Mouse (Mus musculus): ENCODE measurements around the gene Brap. TPM values are rescaled to one million over a fixed set of nuclear protein-coding genes. Genes with fewer than 3 reads are reported as not detected.
"Not testable (repeated sequence)": the region's sequence is repeated elsewhere in the genome, so short reads cannot be mapped to it uniquely, and the experiment has no call there.

The Brap gene
- polyA plus RNA-seq, 1 experiment: 41.5 TPM

DNA sequence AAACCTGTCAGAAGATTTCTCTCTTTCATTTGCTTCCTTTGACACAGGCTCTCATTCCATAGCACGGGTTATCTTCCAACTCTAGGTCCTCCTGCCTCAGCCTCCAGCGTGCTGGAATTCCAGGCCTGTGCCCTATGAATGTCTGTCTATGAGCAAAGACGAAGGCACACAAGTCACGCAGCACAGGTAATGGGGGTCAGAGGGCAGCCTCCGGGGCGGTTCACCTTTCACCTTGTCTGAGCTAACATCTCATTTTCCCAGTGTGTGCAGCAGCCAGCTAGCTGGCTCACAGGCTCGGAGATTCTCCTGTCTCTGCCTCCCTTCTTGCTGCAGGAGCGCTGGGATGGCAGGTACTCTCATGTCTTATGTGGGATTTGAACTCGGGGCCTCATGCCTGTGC lies 20.8 kb upstream of the Brap start:
- TF ChIP-seq CTCF (IDR thresholded peaks at IDR 0.05; ENCODE audit: borderline replicate concordance, extremely low read depth, insufficient read depth, insufficient read length): no peak
- TF ChIP-seq POLR2A (IDR thresholded peaks at IDR 0.05; ENCODE audit: borderline replicate concordance, extremely low read depth, insufficient read depth, insufficient read length, poor library complexity, severe bottlenecking): no peak

DNA sequence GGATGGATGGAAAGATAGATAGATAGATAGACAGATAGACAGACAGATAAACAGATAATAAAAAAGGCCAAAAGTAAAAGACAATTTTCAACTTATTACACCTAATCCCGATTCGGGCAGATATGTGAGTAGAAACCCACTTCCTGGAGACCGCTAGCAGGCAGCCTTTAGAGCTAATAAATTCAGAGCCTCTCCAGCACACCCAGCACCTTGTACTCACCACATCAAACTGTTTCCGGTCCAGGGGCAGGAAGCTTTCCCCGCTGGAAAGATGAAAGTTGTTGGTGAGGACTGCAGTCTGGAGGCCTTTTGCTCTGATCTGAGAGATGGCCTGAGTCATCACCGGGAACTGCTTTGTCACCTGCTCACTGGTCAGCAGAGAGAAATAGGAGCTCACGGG lies 11.2 kb upstream of the Brap start:
- TF ChIP-seq POLR2A (IDR thresholded peaks at IDR 0.05; ENCODE audit: borderline replicate concordance, extremely low read depth, insufficient read depth, insufficient read length, poor library complexity, severe bottlenecking) (no peak), CTCF (IDR thresholded peaks at IDR 0.05; ENCODE audit: borderline replicate concordance, extremely low read depth, insufficient read depth, insufficient read length) (no peak)
- no peak for DNase-seq (ENCODE audit: low read depth)

More for the DNA sequence above, 20.8 kb upstream of the Brap start:
- no peak for DNase-seq (ENCODE audit: low read depth)

DNA sequence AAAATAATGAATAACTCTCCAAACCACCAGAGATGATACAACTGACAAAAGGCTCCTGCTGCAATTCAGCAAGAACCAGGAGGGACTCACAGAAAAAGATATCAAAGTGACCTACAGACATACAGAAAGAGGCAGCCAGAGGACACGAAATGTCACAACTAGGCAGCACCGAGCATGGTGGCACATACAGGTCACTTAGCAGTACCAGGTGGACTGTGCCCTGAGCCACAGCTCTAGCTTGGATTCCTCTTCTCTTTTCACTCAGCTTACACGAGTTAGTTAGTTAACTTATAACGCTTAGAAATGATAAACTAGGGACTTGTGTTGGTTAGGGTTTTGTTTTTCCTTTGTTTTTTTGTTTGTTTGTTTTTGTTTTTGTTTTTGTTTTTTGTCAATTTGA lies 5.8 kb upstream of the Brap start:
- TF ChIP-seq CTCF (IDR thresholded peaks at IDR 0.05; ENCODE audit: borderline replicate concordance, extremely low read depth, insufficient read depth, insufficient read length) (no peak), POLR2A (IDR thresholded peaks at IDR 0.05; ENCODE audit: borderline replicate concordance, extremely low read depth, insufficient read depth, insufficient read length, poor library complexity, severe bottlenecking) (no peak)
- no peak for DNase-seq (ENCODE audit: low read depth)

DNA sequence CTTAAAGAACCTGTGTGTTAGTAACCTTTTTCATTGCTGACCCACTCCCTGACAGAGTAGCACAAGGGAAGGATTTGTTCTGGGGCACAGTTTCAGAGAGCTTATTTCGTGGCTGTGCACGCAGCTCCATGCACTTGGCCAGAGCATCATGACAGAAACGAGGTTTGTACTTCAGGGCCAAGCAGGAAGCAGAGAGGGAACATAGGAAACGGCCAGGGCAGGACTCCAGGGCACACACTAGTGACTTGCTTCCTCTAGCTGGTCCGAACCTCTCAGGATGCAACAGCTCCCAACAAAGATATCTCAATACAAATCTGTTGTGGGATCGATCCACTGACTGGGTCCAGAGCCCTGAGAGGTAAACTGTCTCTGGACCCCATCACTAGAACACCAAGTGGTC lies 3.5 kb upstream of the Brap start:
- DNase-seq (ENCODE audit: low read depth): not testable (repeated sequence)

DNA sequence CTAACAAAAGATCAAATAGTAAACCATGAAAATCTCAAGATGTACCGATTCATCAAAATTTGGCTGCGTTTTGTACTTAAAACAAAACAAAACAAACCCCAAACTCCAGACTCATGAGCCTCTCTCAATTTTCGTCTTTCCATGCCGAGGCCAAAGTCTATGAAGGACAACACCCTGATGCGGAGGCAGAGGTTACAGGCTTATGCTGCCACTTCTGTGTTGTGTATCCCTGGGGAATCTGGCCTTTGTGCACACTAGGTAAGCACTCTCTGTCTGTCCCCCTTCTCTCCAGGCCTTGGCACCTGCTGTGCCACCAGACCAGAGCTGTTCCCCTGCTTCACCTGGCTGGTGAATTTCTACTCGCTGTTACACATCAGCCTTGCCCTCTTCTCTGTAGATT lies 2.7 kb upstream of the Brap start:
- not testable (repeated sequence) for DNase-seq (ENCODE audit: low read depth)

DNA sequence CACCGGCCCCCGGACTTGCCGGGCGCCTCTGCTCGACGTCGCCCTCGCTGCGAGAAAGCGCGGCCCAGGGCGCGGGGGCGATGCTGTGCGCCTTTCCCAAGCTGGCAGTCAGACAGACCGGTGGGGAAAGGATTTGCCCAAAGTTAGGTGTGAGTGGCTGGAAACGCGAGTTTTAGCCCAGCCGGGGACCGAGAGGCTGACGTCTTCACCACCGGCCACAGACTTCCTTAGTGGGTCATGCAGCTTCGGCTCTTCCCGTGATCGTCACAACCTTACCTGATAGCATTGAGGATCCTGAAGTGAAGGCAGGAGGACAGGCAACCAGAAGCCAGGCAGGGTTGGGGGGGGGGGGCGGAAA lies 513 bp downstream of the Brap start:
- no peak for TF ChIP-seq CTCF (IDR thresholded peaks at IDR 0.05; ENCODE audit: borderline replicate concordance, extremely low read depth, insufficient read depth, insufficient read length)
- TF ChIP-seq POLR2A (IDR thresholded peaks at IDR 0.05; ENCODE audit: borderline replicate concordance, extremely low read depth, insufficient read depth, insufficient read length, poor library complexity, severe bottlenecking): no peak
- DNase-seq (ENCODE audit: low read depth): no peak

DNA sequence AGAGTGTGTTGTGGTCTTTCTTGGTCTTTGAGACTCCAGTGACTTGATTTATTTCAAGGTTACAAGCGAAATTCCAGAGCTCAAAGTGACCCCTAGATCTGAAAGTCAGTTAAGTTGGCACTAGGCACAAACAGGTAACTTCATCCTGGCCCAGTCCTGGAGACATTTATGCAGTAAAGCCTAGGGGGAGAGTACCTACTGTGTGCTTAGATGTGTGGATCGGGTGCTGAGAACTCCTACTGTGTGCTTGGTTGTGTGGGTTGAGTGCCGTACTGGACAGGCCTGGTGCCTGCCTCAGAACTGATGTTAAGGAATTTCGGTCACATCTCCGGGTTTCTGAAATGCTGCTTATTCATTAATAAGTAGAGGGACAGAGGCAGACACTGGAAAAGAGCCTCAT lies 1.1 kb downstream of the Brap start:
- TF ChIP-seq CTCF (IDR thresholded peaks at IDR 0.05; ENCODE audit: borderline replicate concordance, extremely low read depth, insufficient read depth, insufficient read length) (no peak), POLR2A (IDR thresholded peaks at IDR 0.05; ENCODE audit: borderline replicate concordance, extremely low read depth, insufficient read depth, insufficient read length, poor library complexity, severe bottlenecking) (no peak)
- no peak for DNase-seq (ENCODE audit: low read depth)

DNA sequence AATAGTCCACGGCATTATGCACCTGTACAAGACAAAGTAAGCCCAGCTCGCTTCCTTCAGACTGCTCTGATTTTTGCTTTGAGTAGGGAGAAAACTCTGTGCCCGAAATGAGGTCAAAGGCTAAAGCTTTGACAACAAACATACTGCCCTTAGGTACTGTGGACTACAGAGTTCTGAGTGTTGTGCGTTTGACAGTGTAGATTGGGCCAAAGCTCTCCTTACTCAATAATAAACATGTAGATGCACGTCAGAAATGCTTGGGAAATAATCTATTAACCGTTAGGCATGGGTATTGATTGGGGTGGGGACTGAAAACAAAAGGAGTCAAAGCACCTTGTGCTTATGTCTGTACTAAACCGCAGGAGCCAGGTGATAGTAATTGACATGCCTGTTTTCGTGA lies 3.1 kb downstream of the Brap start:
- TF ChIP-seq CTCF (IDR thresholded peaks at IDR 0.05; ENCODE audit: borderline replicate concordance, extremely low read depth, insufficient read depth, insufficient read length) (no peak), POLR2A (IDR thresholded peaks at IDR 0.05; ENCODE audit: borderline replicate concordance, extremely low read depth, insufficient read depth, insufficient read length, poor library complexity, severe bottlenecking) (no peak)
- no peak for DNase-seq (ENCODE audit: low read depth)

DNA sequence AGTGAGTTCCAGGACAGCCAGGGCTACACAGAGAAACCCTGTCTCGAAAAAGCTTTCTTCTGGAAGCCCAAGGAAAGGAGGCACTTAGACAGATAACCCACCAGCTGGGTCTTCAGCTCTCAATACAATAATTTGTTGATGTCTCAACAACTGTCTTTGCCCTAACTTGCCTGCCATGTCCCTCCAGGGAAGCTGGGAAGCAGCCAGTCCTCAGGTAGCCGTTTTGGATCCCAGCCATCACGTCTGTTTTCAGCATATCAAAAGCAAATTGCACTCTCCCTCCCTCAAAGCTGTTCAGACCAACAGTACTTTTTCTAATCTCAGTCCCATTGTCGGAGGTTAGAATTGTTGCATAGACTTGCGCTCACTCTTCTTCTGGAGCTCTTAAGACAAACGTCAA lies 3.7 kb downstream of the Brap start:
- TF ChIP-seq CTCF (IDR thresholded peaks at IDR 0.05; ENCODE audit: borderline replicate concordance, extremely low read depth, insufficient read depth, insufficient read length): no peak
- no peak for TF ChIP-seq POLR2A (IDR thresholded peaks at IDR 0.05; ENCODE audit: borderline replicate concordance, extremely low read depth, insufficient read depth, insufficient read length, poor library complexity, severe bottlenecking)
- DNase-seq (ENCODE audit: low read depth): no peak

DNA sequence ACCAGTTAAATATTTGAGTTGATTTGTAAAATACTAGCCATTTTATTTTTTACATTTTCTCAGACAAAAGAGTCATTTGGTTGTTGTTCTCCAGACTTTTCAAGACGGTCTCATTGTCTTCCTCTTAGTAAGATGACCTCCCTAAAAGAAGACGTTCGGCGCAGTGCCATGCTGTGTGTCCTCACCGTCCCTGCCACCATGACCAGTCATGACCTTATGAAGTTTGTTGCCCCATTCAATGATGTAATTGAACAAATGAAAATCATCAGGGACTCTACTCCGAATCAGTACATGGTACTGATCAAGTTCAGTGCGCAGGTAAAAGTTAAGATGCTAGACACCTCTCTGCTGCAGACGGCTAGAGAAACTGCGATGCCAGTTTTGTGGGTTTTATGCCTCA lies 4.6 kb downstream of the Brap start:
- TF ChIP-seq CTCF (IDR thresholded peaks at IDR 0.05; ENCODE audit: borderline replicate concordance, extremely low read depth, insufficient read depth, insufficient read length): no peak
- TF ChIP-seq POLR2A (IDR thresholded peaks at IDR 0.05; ENCODE audit: borderline replicate concordance, extremely low read depth, insufficient read depth, insufficient read length, poor library complexity, severe bottlenecking): no peak
- DNase-seq (ENCODE audit: low read depth): no peak

DNA sequence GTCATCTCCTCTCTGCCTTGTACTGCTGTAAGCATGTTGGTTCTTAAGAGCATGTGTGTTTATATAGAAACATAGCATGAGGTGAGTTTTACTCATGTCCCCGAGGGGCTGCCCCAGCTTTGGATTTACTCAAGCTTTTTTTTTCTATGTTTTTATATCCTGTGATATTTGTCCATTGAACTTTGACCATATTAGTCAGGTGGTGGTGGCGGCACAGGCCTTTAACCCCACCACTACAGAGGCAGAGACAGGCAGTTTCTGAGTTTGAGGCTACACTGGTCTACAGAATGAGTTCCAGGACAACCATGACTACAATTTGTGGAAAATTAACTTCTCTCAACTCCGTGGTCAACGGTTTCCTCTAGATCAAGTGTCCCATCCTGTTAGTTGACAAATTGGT lies 6.7 kb downstream of the Brap start:
- TF ChIP-seq CTCF (IDR thresholded peaks at IDR 0.05; ENCODE audit: borderline replicate concordance, extremely low read depth, insufficient read depth, insufficient read length) (no peak), POLR2A (IDR thresholded peaks at IDR 0.05; ENCODE audit: borderline replicate concordance, extremely low read depth, insufficient read depth, insufficient read length, poor library complexity, severe bottlenecking) (no peak)
- no peak for DNase-seq (ENCODE audit: low read depth)

DNA sequence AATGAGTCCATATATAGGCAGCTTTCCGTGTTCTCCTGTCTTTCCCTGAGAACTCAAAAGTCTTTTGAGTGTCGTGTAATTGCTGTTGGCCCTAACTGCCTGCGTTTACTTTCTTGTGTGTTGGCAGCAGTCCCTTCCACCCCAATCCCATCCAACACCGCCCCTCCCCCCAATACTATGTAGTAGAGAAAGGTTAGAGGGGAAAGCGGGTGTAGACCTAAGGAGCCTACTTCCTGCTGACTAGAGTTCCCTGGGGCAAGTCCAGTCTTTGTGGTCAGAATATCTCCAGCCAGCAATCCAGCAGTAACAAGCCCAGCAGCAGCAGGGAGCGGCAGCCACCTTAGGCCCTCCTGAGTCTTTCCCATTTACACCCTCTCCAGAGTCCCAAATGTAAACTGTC lies 8.0 kb downstream of the Brap start:
- no peak for DNase-seq (ENCODE audit: low read depth)
- TF ChIP-seq POLR2A (IDR thresholded peaks at IDR 0.05; ENCODE audit: borderline replicate concordance, extremely low read depth, insufficient read depth, insufficient read length, poor library complexity, severe bottlenecking) (no peak), CTCF (IDR thresholded peaks at IDR 0.05; ENCODE audit: borderline replicate concordance, extremely low read depth, insufficient read depth, insufficient read length) (no peak)

DNA sequence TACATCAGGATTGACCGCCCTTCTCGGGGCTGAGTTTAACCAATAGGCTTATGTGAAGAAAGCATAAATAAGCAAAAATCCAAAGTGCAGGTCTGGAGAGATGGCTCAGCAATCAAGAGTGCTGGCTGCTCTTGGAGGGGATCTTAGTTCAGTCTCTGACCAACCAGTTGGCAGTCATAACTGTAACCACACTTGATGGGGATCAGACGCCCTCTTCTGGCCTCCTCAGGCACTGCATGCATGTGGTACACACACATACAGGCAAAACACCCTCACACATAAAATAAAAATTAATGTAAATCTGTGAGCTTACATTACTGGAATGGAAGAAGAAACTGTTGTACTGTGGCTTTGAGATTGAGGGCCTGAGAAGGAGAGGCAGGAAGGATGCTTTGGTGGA lies 10.0 kb downstream of the Brap start:
- TF ChIP-seq CTCF (IDR thresholded peaks at IDR 0.05; ENCODE audit: borderline replicate concordance, extremely low read depth, insufficient read depth, insufficient read length): peak; percentile 47; the same call in 1 of the 2 replicates
- TF ChIP-seq POLR2A (IDR thresholded peaks at IDR 0.05; ENCODE audit: borderline replicate concordance, extremely low read depth, insufficient read depth, insufficient read length, poor library complexity, severe bottlenecking): no peak
- DNase-seq (ENCODE audit: low read depth): no peak
